Mouse (Mus musculus) stomach, embryonic 14.5 days (tissue): ENCODE results near the gene Gm45208. TPM values are rescaled to one million over a fixed set of nuclear protein-coding genes. Genes with fewer than 3 reads are reported as not detected.
"Not testable (repeated sequence)": the region's sequence is repeated elsewhere in the genome, so short reads cannot be mapped to it uniquely, and the experiment has no call there.

Source experiments
- ATAC-seq: fragments of 200-750 bp; cut with Nextera tagmentation; 2 replicates; pipeline ENCODE4 v1.8.0; 2017; ENCODE audit warnings: low read depth, moderate TSS enrichment; ENCODE audit not compliant: insufficient number of reproducible peaks, insufficient read depth, low FRiP score
- H3K27ac ChIP-seq: fragments of 300-500 bp; sonication (generic); 2 replicates; pipeline ENCODE4 v1.5.1; 2014; ENCODE audit warnings: mild to moderate bottlenecking, low read length, moderate library complexity, mixed read lengths
- H3K27me3 ChIP-seq: fragments of 300-500 bp; sonication (generic); 2 replicates; pipeline ENCODE4 v1.6.1; 2014; ENCODE audit warnings: low read length, control low read depth, mixed read lengths; ENCODE audit not compliant: control insufficient read depth, insufficient read depth
- H3K36me3 ChIP-seq: fragments of 300-500 bp; sonication (generic); 2 replicates; pipeline ENCODE4 v1.6.1; 2014; ENCODE audit warnings: mild to moderate bottlenecking, control low read depth, low read length, moderate library complexity, mixed read lengths; ENCODE audit not compliant: control insufficient read depth, insufficient read depth
- H3K4me1 ChIP-seq: fragments of 300-500 bp; sonication (generic); 2 replicates; pipeline ENCODE4 v1.6.1; 2014; ENCODE audit warnings: low read length, control low read depth, mixed read lengths; ENCODE audit not compliant: control insufficient read depth, insufficient read depth
- H3K4me2 ChIP-seq: fragments of 300-500 bp; sonication (generic); replicated peaks from 2 replicates; pipeline ENCODE4 v1.6.1; 2014; ENCODE audit warnings: low read depth, low read length, control low read depth
- H3K4me3 ChIP-seq: fragments of 300-500 bp; sonication (generic); 2 replicates; pipeline ENCODE4 v1.5.1; 2014; ENCODE audit warnings: low read depth, low read length, control low read depth
- H3K9ac ChIP-seq: fragments of 300-500 bp; sonication (generic); replicated peaks from 2 replicates; pipeline ENCODE4 v1.6.1; 2014; ENCODE audit warnings: low read depth, mild to moderate bottlenecking, control low read depth, low read length, moderate library complexity, mixed read lengths
- H3K9me3 ChIP-seq: fragments of 300-500 bp; sonication (generic); 2 replicates; pipeline ENCODE4 v1.6.1; 2016; ENCODE audit warnings: low read depth, low read length, control low read depth; ENCODE audit not compliant: control insufficient read depth
- WGBS: fragments of 180-500 bp; shearing (Covaris S2); extraction: QIAGEN DNeasy Blood & Tissue Kit; methylation state at CpG from one replicate; pipeline ENCODE4 v1.1.7; 2014; 5-methylcytosine and 5-hydroxymethylcytosine counted together
- polyA plus RNA-seq: library from polyadenylated mRNA; unstranded; fragments of >200 nt; fragmentation: Nextera tagmentation; extraction: Ambion mirVana; gene quantifications from 2 replicates; pipeline ENCODE4 v1.2.1, GENCODE M21; 2014

Gene Gm45208
- polyA plus RNA-seq, 1 experiment from 2014 or later = 0.54 TPM

GRCm38 (mm10) chrX:7750432-7751116 lies 28.5 kb downstream of the Gm45208 start, which contains the start of gene Ccdc120:
Ccdc120 (minus strand) TSS chrX:7750905.
- WGBS = 14% methylated on average over 56 of the region's 56 CpGs
- Histone ChIP-seq H3K27me3 (no peaks in the 10 kb centered on the region), H3K4me2 (peak within 1 kb of the TSS; percentile 47), H3K4me3 (peak within 1 kb of the TSS; percentile 54), H3K27ac (no peak within 1 kb of the TSS), H3K9ac (peak within 1 kb of the TSS; percentile 46), H3K9me3 (no peaks in the 10 kb centered on the region), H3K36me3 (no peaks in the 10 kb centered on the region), H3K4me1 (no peaks in the 10 kb centered on the region)
- peak; percentile 78; the same call in 1 of the 2 replicates for ATAC-seq

GRCm38 (mm10) chrX:7753627-7754026 lies 31.6 kb downstream of the Gm45208 start:
- not testable (repeated sequence) for H3K36me3 ChIP-seq, H3K4me2 ChIP-seq, H3K4me3 ChIP-seq, H3K9me3 ChIP-seq, H3K9ac ChIP-seq, H3K27ac ChIP-seq, ATAC-seq, H3K27me3 ChIP-seq, H3K4me1 ChIP-seq
- WGBS = 19% methylated on average over 3 of the region's 3 CpGs

- Histone ChIP-seq H3K4me2 (peak within 1 kb of the TSS; percentile 57), H3K9me3 (no peaks in the 10 kb centered on the region), H3K27me3 (no peaks in the 10 kb centered on the region), H3K4me1 (no peaks in the 10 kb centered on the region), H3K9ac (peak within 1 kb of the TSS; percentile 63), H3K27ac (peak within 1 kb of the TSS; percentile 39; the same call in 1 of the 2 replicates), H3K36me3 (peaks cover 4% of the 10 kb centered on the region; the same call in 1 of the 2 replicates), H3K4me3 (peak within 1 kb of the TSS; percentile 57)
- 15% methylated on average over 38 of the region's 38 CpGs for WGBS
- peak; percentile 97 for ATAC-seq
Measured at GRCm38 (mm10) chrX:7762137-7762920, 40.3 kb downstream of the Gm45208 start, which contains the start of gene Tfe3. Tfe3 (plus strand) TSS chrX:7762560.

- H3K4me1 ChIP-seq = no peaks in the 10 kb centered on the region
- no peaks in the 10 kb centered on the region for H3K27me3 ChIP-seq
- H3K9ac ChIP-seq = peak overlapping the region; percentile 63
- peak overlapping the region; percentile 57 for H3K4me3 ChIP-seq
- H3K27ac ChIP-seq = peak overlapping the region; percentile 39; the same call in 1 of the 2 replicates
- peak overlapping the region; percentile 57 for H3K4me2 ChIP-seq
- H3K9me3 ChIP-seq = no peaks in the 10 kb centered on the region
- ATAC-seq = 0 out of 2 replicates have a peak, but pooled peaks have one; percentile 1
- WGBS = 19% methylated on average over 21 of the region's 21 CpGs
- H3K36me3 ChIP-seq = peaks cover 4% of the 10 kb centered on the region; the same call in 1 of the 2 replicates
Measured at GRCm38 (mm10) chrX:7762921-7763197, 40.8 kb downstream of the Gm45208 start.

- peaks cover 4% of the 10 kb centered on the region; the same call in 1 of the 2 replicates for H3K36me3 ChIP-seq
- peak overlapping the region; percentile 63; the same call in 1 of the 2 replicates for H3K9ac ChIP-seq
- H3K27ac ChIP-seq = peak overlapping the region; percentile 39; the same call in 1 of the 2 replicates
- 18% methylated on average over 22 of the region's 22 CpGs for WGBS
- H3K4me3 ChIP-seq = peak overlapping the region; percentile 57
- no peaks in the 10 kb centered on the region for H3K4me1 ChIP-seq
- peak overlapping the region; percentile 57 for H3K4me2 ChIP-seq
- H3K27me3 ChIP-seq = no peaks in the 10 kb centered on the region
- no peak for ATAC-seq
- H3K9me3 ChIP-seq = no peaks in the 10 kb centered on the region
Measured at GRCm38 (mm10) chrX:7763631-7764393, 41.8 kb downstream of the Gm45208 start.

- Histone ChIP-seq H3K4me1 (no peaks in the 10 kb centered on the region), H3K27me3 (no peaks in the 10 kb centered on the region), H3K36me3 (peaks cover 4% of the 10 kb centered on the region; the same call in 1 of the 2 replicates), H3K4me3 (peak overlapping the region; percentile 57), H3K27ac (no peak overlapping the region), H3K9me3 (no peaks in the 10 kb centered on the region), H3K4me2 (peak overlapping the region; percentile 57), H3K9ac (no peak overlapping the region)
- WGBS = 24% methylated on average over 9 of the region's 9 CpGs
- no peak for ATAC-seq
Measured at GRCm38 (mm10) chrX:7764657-7765280, 42.7 kb downstream of the Gm45208 start.

- 24% methylated on average over 13 of the region's 13 CpGs for WGBS
- Histone ChIP-seq H3K9me3 (no peaks in the 10 kb centered on the region), H3K4me2 (peak overlapping the region; percentile 57), H3K4me3 (peak overlapping the region; percentile 6; the same call in 1 of the 2 replicates), H3K9ac (peak overlapping the region; percentile 6; the same call in 1 of the 2 replicates), H3K27me3 (no peaks in the 10 kb centered on the region), H3K36me3 (peaks cover 4% of the 10 kb centered on the region; the same call in 1 of the 2 replicates), H3K4me1 (no peaks in the 10 kb centered on the region), H3K27ac (no peak overlapping the region)
- no peak for ATAC-seq
Measured at GRCm38 (mm10) chrX:7765281-7765670, 43.2 kb downstream of the Gm45208 start.
